15 mouse cellular contexts compared by ENCODE assay signal in genomic region chr9:61632602-61633001, GRCm38 (mm10).
"Had no signal": no experiment of that assay in that cellular context is flagged by ENCODE, and none has a peak within 500 bp of the region (broad histone marks: within the 10 kb centered on the region; RNA-seq: fewer than 3 reads in every experiment).

No protein-coding gene starts in this region.

- H3K4me2 ChIP-seq: neural tube, embryonic 15.5 days; stomach, embryonic 15.5 days had no signal

- H3K4me3 ChIP-seq: neural tube, embryonic 15.5 days; stomach, embryonic 15.5 days had no signal

- H3K36me3 ChIP-seq: neural tube, embryonic 15.5 days; stomach, embryonic 15.5 days had no signal

- H3K9ac ChIP-seq: neural tube, embryonic 15.5 days; stomach, embryonic 15.5 days had no signal

- H3K27ac ChIP-seq: neural tube, embryonic 15.5 days; stomach, embryonic 15.5 days; stomach, postnatal 0 days had no signal

- H3K4me1 ChIP-seq: stomach, embryonic 15.5 days had no signal

- H3K9me3 ChIP-seq: neural tube, embryonic 15.5 days; stomach, embryonic 15.5 days had no signal

- DNase-seq: retina, postnatal 1 day; right cerebral cortex, adult 18-20 months; right cerebral cortex, postnatal 14 days; right cerebral cortex, postnatal 25 days; right cerebral cortex, postnatal 4 days; spleen, adult 18-20 months; thymus, adult 18-20 months; thymus, adult 2 months; thymus, postnatal 14 days; thymus, postnatal 25 days; thymus, postnatal 36 days; thymus, postnatal 4 days had no signal
